Mouse (Mus musculus): ENCODE measurements around the gene Smarca5.

Gene Smarca5

GRCm38 (mm10) chr8:80661055-80661454 lies 78.2 kb downstream of the Smarca5 start:
- DNase-seq, result no peak

GRCm38 (mm10) chr8:80657639-80658038 lies 81.7 kb downstream of the Smarca5 start:
- DNase-seq, result no peak
